Mouse (Mus musculus) layer of hippocampus, adult 8-10 months (tissue): Measurements from ENCODE around the gene Olfr625-ps1. TPM values are rescaled to one million over a fixed set of nuclear protein-coding genes. Genes with fewer than 3 reads are reported as not detected.
A peak's percentile ranks its signal among the peaks of the same experiment; 100 is the strongest.

Experiments
- DNase-seq, 2 experiments: peaks; one replicate each; pipeline ENCODE4 v3.0.0; 2022; ENCODE audit warnings: low spot score in 2 of 2
- total RNA-seq, 4 experiments: library from RNA; stranded (reverse); gene quantifications; 2 replicates each; pipeline ENCODE4 v1.2.4; 2022

Olfr625-ps1 gene
- not detected for total RNA-seq

DNA sequence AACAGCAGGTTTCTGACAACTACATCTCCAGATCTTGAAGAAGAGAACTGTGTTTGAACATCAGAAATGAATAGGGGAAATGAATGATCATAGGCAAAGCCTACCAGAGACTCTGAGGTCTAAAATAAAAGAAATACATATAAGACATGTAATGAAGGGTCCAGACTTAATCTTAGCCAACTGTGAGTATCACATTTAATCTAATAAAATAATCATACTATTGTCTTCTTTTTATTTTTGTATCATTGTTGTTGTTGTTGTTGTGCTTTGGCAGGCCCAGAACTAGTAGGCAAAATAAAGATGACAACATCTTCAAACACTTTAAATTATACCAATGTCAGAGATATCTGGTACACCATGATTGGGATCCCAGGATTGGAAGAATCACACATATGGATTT lies at the start of gene Olfr625-ps1:
Gene Olfr625-ps1 (plus strand): TSS at position 301 of the 400 bp plus-strand sequence.
- DNase-seq = no peak

DNA sequence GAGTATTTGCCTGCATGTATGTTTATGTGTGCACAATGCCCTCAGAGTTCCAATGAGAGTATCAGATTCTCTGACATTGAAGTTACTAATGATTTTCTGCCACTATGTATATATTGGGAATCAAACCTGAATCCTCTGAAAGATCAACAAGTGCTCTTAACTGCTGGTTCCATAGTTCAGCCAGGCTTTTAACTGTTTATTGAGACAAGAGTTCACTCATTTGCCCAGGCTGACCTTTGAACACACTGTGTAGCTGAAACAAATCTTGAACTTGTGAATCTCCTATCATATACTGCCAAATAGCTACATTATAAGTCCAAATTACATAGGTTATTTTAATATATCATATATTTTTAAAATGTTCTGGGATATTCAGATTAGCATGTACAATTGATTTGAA lies 45.7 kb upstream of the Olfr625-ps1 start:
- no peak for DNase-seq

DNA sequence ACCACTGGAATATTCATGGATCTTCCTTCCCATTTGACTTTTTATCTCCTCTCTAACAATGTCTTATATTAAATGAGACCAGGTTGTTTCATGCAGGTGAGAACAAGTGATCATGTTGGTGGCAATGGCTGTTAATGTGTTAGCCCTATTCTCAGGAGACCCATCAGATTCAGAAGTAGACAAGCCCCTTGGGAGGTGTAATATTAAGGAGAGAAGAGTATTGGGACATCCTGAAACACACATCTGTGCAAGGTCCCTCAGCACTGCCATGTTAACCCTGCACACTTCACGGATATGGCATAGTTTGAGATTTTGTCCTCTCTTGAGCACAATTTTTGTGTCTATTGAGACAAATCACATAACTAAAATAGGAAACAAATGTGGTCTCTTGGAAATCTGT lies 39.9 kb upstream of the Olfr625-ps1 start, which contains the start of gene Olfr622:
Gene Olfr622 (minus strand): TSS at position 101 of the 400 bp plus-strand sequence.
- no peak for DNase-seq

DNA sequence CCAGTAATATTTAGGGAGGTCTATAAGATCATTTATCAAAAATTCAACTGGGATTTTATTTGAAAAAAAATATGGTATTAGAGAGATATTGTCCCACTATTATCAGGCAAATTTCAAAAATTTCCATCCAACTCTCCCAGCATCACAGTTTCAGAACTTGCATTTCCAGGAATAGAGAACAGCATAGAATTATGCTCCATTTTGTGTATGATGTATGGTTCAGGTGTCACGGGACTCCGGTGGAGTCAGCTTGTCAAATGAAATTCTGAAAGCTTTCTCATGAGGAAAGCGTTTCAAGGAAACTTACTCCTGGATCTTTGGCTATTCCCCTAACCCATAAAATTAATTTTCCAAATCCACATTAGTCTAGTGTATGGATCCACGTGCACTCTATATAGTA lies 38.5 kb upstream of the Olfr625-ps1 start:
- DNase-seq = no peak

DNA sequence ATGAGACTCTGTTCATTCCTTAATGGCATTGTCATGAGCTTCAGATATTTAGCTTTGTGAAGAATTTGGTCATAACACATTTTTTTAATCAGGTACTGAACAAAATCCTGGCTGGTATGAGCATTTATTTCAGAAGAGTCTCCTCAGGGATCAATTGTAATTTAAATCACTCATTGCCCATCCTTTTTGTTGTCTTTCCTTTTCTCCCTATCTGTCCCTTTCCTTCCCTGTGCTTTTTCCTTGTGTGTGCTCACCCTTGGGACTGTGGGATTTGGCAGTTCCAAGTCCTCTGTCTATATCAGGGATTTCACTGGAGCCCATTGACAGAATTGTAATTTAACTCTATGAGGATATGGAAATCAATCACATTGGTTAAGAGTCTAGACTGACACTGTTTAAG lies 18.9 kb upstream of the Olfr625-ps1 start, which contains the start of gene Olfr623:
Gene Olfr623 (minus strand): TSS at position 101 of the 400 bp plus-strand sequence.
- DNase-seq = no peak

DNA sequence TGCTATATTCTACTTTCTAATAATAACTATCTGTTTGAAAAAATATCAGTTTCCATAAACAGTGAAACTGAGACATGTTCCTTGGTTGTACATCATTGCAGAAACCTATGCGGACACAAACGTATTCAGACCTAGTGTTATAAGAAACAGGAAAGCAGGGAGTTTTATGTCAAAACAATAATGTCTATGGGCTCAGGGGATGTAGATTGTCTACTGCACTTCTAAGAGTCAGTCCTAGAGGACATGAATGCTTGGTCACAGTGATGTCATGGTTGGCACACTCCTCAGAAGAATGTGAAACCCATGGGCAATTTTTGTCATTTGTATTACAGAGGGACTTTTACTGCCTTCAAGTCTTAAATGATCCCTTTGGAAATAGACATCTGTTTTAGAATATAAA lies 11.4 kb upstream of the Olfr625-ps1 start, which contains the start of gene Olfr624:
Gene Olfr624 (minus strand): TSS at position 101 of the 400 bp plus-strand sequence.
- no peak for DNase-seq

DNA sequence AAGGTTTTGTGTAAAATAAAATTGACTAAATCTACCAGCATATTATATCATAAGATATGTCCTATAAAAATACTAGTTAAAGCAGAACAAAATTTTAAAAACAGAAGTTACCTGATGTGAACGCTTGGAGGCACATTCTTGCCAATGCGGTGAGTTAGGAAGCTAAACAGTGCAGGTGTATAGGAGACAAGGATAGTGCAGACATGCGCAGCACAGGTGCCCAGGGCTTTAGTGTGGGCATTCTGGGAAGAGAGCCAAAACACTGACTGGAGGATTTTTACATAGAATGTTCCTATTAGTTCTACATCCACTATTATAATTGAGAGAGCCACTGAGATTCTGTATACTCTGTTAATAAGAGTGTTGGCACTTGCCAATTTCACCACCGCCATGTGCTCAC lies 16.9 kb downstream of the Olfr625-ps1 start:
- DNase-seq = no peak

DNA sequence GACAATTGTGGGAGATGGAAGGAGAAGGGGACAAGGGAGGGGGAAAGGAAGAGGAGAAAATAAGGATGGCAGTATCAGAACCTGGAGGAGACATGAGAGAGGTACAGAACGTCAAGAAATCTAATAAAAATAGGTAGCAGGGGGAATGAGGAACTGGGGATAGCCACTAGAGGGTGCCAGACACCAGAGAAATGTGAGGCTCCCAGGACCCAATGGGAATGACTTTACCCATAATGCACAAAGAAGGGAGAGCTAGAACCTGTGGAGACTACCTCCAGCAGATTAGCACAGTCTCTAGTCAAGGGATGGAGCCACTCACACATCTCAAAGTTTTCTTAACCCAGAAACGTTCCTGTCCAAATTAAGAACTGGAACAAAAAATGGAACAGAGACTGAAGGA lies 29.5 kb downstream of the Olfr625-ps1 start:
- DNase-seq = no peak

DNA sequence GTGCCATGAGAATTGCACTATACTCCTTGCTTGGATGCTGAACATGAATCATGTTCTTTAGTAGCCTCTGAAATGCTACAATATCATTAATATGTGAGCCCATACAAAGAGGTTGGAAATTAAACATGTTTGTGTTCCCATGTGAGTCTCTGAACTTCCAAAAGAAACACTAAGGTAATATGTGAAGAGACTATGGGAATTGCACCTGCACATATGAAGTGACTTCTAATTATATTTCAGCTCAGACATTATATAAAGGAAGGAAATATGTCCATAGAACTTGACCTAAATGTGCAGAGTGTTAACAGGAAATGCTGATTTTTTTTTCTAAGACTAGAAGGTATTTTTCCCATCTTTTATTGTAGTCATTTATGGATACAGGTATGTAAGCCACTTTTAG lies 31.9 kb downstream of the Olfr625-ps1 start, which contains the start of gene Olfr243:
Gene Olfr243 (plus strand): TSS at position 301 of the 400 bp plus-strand sequence.
- DNase-seq = no peak

DNA sequence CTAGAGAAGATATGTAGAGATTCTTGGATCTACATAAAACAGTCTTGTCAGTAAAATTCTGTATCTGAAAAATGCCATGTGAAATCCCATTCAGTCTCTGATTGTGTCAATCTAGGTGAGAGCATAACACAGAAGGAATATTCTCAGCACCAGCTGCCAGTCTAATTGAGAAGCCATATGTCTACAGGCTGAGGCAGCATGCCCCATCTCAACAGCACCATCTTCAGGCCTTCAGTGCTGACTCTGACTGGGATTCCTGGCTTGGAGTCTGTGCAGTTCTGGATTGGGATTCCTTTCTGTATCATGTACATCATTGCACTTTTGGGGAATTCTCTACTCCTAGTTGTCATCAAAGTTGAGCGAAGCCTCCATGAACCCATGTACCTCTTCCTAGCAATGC lies 33.9 kb downstream of the Olfr625-ps1 start:
- peak; percentile 7 to 19 for DNase-seq

DNA sequence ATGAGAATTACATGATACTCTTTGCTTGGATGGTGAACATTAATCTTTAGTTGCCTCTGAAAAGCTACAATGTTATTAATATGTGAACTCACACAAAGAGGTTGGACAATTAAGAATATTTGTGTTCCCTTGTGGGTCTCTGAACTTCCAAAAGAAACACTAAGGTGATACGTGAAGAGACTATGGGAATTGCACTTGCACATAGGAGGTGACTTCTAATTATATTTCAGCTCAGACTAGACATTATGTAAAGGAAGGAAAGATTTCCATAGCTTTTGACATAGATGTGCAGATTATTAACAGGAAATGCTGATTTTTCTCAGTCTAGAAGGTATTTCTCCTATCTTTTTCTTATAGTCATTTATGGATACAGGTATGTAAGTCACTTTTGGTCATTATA lies 47.6 kb downstream of the Olfr625-ps1 start, which contains the start of gene Olfr628:
Gene Olfr628 (plus strand): TSS at position 301 of the 400 bp plus-strand sequence.
- DNase-seq = no peak

Other genes starting within 250 kb of the Olfr625-ps1 start
- not detected for gene Olfr605, start 237.3 kb upstream of the Olfr625-ps1 start, total RNA-seq
- gene Olfr606, start 233.7 kb upstream of the Olfr625-ps1 start, total RNA-seq = not detected
- gene Olfr607, start 218.6 kb upstream of the Olfr625-ps1 start, total RNA-seq = not detected
- not detected for gene Olfr608, start 212.8 kb upstream of the Olfr625-ps1 start, total RNA-seq
- not detected for gene Olfr609, start 184.7 kb upstream of the Olfr625-ps1 start, total RNA-seq
- gene Olfr610, start 170.6 kb upstream of the Olfr625-ps1 start, total RNA-seq = not detected
- gene Olfr611, start 161.9 kb upstream of the Olfr625-ps1 start, total RNA-seq = not detected
- not detected for gene Olfr612, start 140.0 kb upstream of the Olfr625-ps1 start, total RNA-seq
- not detected for gene Olfr613, start 134.6 kb upstream of the Olfr625-ps1 start, total RNA-seq
- gene Olfr615, start 126.6 kb upstream of the Olfr625-ps1 start, total RNA-seq = not detected
- not detected for gene Olfr616, start 113.6 kb upstream of the Olfr625-ps1 start, total RNA-seq
- gene Olfr617, start 109.7 kb upstream of the Olfr625-ps1 start, total RNA-seq = not detected
- gene Olfr618, start 92.6 kb upstream of the Olfr625-ps1 start, total RNA-seq = not detected
- gene Olfr619, start 82.1 kb upstream of the Olfr625-ps1 start, total RNA-seq = not detected
- gene Olfr620, start 70.2 kb upstream of the Olfr625-ps1 start, total RNA-seq = not detected
- not detected for gene Olfr622, start 40.0 kb upstream of the Olfr625-ps1 start, total RNA-seq
- gene Olfr623, start 19.0 kb upstream of the Olfr625-ps1 start, total RNA-seq = not detected
- gene Olfr624, start 11.5 kb upstream of the Olfr625-ps1 start, total RNA-seq = under 1 TPM in 1 of 4 experiments, not detected in 3; 0.06 TPM
- not detected for gene Olfr243, start 32.0 kb downstream of the Olfr625-ps1 start, total RNA-seq
- not detected for gene Olfr628, start 47.7 kb downstream of the Olfr625-ps1 start, total RNA-seq
- not detected for gene Olfr629, start 62.2 kb downstream of the Olfr625-ps1 start, total RNA-seq
- gene Olfr630, start 74.6 kb downstream of the Olfr625-ps1 start, total RNA-seq = not detected
- gene Olfr69, start 88.9 kb downstream of the Olfr625-ps1 start, total RNA-seq = not detected
- not detected for gene Olfr68, start 97.0 kb downstream of the Olfr625-ps1 start, total RNA-seq
- gene Olfr67, start 109.1 kb downstream of the Olfr625-ps1 start, total RNA-seq = not detected
- 10 to 100 TPM; 18.7 to 28.1 (median 21.1) TPM for gene Hbb-bt, start 131.3 kb downstream of the Olfr625-ps1 start, total RNA-seq
- 100 to 1,000 TPM; 155 to 350 (median 222) TPM for gene Hbb-bs, start 145.4 kb downstream of the Olfr625-ps1 start, total RNA-seq
- not detected for gene Hbb-bh2, start 157.8 kb downstream of the Olfr625-ps1 start, total RNA-seq
- gene Hbb-bh1, start 160.4 kb downstream of the Olfr625-ps1 start, total RNA-seq = not detected
- gene Hbb-y, start 170.5 kb downstream of the Olfr625-ps1 start, total RNA-seq = not detected
- gene Olfr66, start 203.5 kb downstream of the Olfr625-ps1 start, total RNA-seq = not detected
- gene Olfr64, start 211.8 kb downstream of the Olfr625-ps1 start, total RNA-seq = not detected
- not detected for gene Olfr65, start 220.8 kb downstream of the Olfr625-ps1 start, total RNA-seq
- not detected for gene Olfr631, start 246.1 kb downstream of the Olfr625-ps1 start, total RNA-seq